Mouse (Mus musculus): ENCODE data around the gene Rnf214. TPM values are rescaled to one million over a fixed set of nuclear protein-coding genes. Genes with fewer than 3 reads are reported as not detected.
"Not testable (repeated sequence)": the region's sequence is repeated elsewhere in the genome, so short reads cannot be mapped to it uniquely, and the experiment has no call there.

Gene Rnf214
- polyA plus RNA-seq, 1 experiment from 2014 or later = 106 TPM

DNA sequence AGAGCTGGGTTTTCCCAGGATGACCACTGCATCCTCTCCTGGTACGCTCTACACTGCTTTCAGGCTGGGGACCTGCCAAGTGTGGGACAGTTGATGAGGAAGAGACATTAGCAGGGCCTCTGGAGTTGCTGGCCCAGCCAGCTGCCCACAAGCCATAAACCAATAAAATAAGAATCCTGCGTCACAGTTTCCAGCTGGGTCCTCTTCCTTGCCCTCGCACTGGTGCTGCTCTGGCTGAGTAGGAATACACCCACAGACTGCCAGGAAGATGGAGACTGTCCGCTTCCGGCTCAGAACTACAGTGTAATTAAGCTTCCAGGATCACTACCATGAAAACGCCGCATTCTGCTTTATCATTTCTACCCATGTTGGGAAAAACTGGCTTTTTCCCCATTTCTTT, 44.9 kb downstream of the Rnf214 start:
- no peaks in the 10 kb centered on the region for H3K4me1 ChIP-seq (replicated peaks)
- no peak overlapping the region for H3K9ac ChIP-seq
- H3K27me3 ChIP-seq = no peaks in the 10 kb centered on the region
- H3K36me3 ChIP-seq = peaks cover 94% of the 10 kb centered on the region
- 75% methylated on average over 7 of the region's 7 CpGs for WGBS
- H3K9me3 ChIP-seq = no peaks in the 10 kb centered on the region
- H3K27ac ChIP-seq = no peak overlapping the region; the same call in 1 of the 2 replicates
- no peak for ATAC-seq (ENCODE audit: low FRiP score)
- H3K4me3 ChIP-seq = no peak overlapping the region
- H3K4me2 ChIP-seq = no peak overlapping the region

DNA sequence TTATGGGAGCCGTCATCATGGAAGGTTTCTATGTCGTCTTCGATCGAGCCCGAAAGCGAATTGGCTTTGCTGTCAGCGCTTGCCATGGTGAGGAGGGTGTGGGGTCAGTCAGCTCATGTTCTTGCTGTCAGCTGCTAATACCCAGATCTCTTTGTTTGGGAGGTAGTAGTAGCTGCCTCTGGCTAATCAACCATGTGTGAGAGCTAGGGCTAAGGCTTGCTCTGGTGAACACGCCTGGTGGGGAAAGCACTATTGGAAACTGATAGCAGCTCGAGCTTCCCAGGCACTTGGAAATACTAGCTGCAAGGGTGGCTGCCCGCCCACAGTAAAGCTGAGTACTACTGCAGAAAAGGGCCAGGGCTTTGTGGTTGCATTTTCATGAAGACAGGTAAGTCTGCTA, 47.3 kb downstream of the Rnf214 start:
- Histone ChIP-seq H3K4me1 (replicated peaks) (no peaks in the 10 kb centered on the region), H3K9me3 (no peaks in the 10 kb centered on the region), H3K27me3 (no peaks in the 10 kb centered on the region), H3K27ac (no peak overlapping the region), H3K4me2 (no peak overlapping the region), H3K4me3 (no peak overlapping the region), H3K36me3 (peaks cover 94% of the 10 kb centered on the region), H3K9ac (no peak overlapping the region)
- WGBS = 95% methylated on average over 10 of the region's 10 CpGs
- no peak for ATAC-seq (ENCODE audit: low FRiP score)

DNA sequence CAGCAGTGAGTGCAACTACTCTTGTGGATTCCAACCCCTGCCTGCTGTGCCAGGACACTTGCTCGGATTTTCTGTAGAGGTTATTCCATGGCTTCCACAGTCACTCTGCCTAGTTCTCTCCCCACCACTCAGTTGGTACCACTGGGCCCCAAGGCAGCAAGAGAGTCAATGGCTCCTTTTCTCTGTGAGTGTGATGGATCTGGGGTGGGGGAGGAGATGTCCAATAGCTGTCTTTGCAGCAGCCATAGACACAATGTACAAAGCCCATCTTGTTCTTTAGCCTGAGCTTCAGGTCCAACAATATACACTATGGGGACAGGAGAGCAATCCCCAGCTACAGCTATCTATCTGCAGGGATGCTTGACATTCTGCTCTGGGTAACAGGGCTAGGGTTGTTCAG, 52.6 kb downstream of the Rnf214 start:
- no peak overlapping the region for H3K27ac ChIP-seq
- H3K9ac ChIP-seq = no peak overlapping the region
- no peak overlapping the region for H3K4me2 ChIP-seq
- no peaks in the 10 kb centered on the region for H3K9me3 ChIP-seq
- H3K4me3 ChIP-seq = no peak overlapping the region
- peaks cover 18% of the 10 kb centered on the region for H3K4me1 ChIP-seq (replicated peaks)
- ATAC-seq (ENCODE audit: low FRiP score) = no peak
- no peaks in the 10 kb centered on the region for H3K27me3 ChIP-seq
- WGBS = 63% methylated on average over 1 of the region's 1 CpGs
- peaks cover 61% of the 10 kb centered on the region for H3K36me3 ChIP-seq

DNA sequence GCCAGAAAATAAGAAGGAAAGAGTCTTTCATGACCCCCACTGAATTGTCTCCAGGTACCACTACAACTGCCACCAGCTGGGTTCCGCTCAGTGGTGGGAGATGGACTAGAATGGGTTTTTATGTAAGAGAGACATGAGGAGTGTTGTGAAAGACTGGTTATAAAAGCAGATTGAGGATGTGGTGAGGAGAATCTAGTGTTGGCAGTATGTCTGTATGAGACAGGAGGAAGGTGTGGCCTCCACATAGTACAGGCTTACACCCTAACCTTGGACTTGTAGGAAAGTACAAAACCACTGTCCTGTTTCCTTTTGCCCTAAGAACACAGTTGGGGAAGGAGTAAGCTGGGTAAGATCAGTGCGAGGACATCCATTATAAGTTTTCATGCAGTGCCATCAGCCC, 53.0 kb downstream of the Rnf214 start:
- Histone ChIP-seq H3K9me3 (no peaks in the 10 kb centered on the region), H3K27me3 (no peaks in the 10 kb centered on the region), H3K36me3 (peaks cover 56% of the 10 kb centered on the region), H3K4me2 (no peak overlapping the region), H3K27ac (no peak overlapping the region), H3K4me3 (no peak overlapping the region), H3K9ac (no peak overlapping the region), H3K4me1 (replicated peaks) (peaks cover 19% of the 10 kb centered on the region)
- WGBS = 93% methylated on average over 2 of the region's 2 CpGs
- ATAC-seq (ENCODE audit: low FRiP score) = no peak

DNA sequence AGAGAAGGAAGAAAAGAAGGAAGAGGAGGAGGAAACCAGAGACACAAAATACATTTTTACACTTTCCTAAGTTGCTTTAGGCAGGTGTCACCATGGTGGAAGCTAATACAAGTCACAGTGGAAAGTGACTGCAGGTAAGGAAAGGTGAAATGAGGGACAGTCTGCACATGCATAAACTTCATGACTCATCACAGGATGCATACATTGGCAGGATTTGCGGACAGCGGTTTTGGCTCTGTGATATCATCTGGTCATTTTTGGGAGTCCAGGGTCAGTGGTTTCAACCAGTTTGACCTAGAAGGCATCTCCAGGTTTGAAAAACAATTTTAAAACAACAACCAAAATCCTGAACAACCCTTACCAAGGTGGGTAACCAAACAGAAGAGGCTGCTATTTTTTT, 54.9 kb downstream of the Rnf214 start:
- ATAC-seq (ENCODE audit: low FRiP score) = no peak
- Histone ChIP-seq H3K36me3 (peaks cover 42% of the 10 kb centered on the region), H3K4me1 (replicated peaks) (peaks cover 22% of the 10 kb centered on the region), H3K27ac (no peak overlapping the region), H3K9ac (no peak overlapping the region), H3K9me3 (no peaks in the 10 kb centered on the region), H3K4me2 (no peak overlapping the region), H3K27me3 (no peaks in the 10 kb centered on the region), H3K4me3 (no peak overlapping the region)
- 91% methylated on average over 2 of the region's 2 CpGs for WGBS

DNA sequence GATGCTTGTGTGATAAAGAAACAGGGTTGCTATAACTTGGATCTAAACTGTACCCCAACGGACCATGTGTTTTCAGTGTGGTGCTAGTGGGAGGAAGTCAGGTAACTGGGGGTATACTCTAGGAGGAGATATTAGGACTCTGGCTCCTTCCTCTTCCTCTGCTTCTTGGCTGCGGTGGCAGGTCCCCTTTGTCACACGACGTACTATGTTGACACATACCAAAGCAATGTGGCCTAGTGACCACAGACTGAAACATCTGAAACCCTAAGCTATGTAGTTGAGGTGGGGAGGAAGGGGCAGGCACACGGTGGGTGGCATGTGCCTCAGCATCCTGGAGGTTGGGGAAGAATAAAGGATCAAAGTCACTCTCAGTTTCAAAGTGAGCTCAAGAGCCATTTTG, 55.4 kb downstream of the Rnf214 start:
- no peak overlapping the region for H3K4me2 ChIP-seq
- H3K27ac ChIP-seq = no peak overlapping the region
- 77% methylated on average over 5 of the region's 5 CpGs for WGBS
- H3K4me3 ChIP-seq = no peak overlapping the region
- ATAC-seq (ENCODE audit: low FRiP score) = no peak
- no peak overlapping the region for H3K9ac ChIP-seq
- H3K4me1 ChIP-seq (replicated peaks) = peaks cover 22% of the 10 kb centered on the region
- H3K9me3 ChIP-seq = no peaks in the 10 kb centered on the region
- no peaks in the 10 kb centered on the region for H3K27me3 ChIP-seq
- peaks cover 42% of the 10 kb centered on the region for H3K36me3 ChIP-seq

DNA sequence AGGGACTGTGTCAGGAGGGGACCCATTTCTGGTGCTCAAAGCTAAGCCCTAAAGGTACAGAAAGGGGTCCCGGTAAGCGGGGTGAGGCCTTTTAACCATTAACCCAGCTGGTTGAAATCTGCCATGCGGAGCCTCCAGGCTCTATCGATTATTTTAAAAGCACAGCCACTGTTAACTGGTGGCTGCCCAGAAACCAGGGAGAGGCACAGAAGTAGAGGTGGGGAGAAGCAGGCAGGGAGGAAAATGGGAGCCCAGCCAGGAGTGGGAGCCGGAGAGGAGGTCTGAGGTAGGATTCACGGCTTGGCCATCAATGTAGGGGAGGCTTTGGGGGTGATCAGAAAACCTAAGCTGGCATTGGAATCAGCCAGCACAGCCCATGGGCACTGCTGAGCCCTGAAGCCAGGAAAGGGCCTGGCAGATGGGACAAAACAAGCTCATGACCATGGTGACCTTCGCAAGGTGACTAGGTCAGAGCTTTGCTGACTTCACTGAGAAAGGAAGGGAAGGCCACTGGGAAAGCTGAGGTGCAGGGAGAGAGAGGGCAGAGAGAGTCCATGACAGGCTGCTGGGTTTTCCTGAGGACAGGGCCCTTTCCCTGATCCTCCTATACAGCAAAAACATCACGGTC, 56.1 kb downstream of the Rnf214 start:
- H3K4me3 ChIP-seq = no peak overlapping the region
- 81% methylated on average over 8 of the region's 8 CpGs for WGBS
- H3K27me3 ChIP-seq = no peaks in the 10 kb centered on the region
- H3K36me3 ChIP-seq = peaks cover 35% of the 10 kb centered on the region
- peaks cover 23% of the 10 kb centered on the region for H3K4me1 ChIP-seq (replicated peaks)
- no peak for ATAC-seq (ENCODE audit: low FRiP score)
- no peaks in the 10 kb centered on the region for H3K9me3 ChIP-seq
- H3K9ac ChIP-seq = peak overlapping the region; percentile 43
- H3K27ac ChIP-seq = peak overlapping the region; percentile 56
- no peak overlapping the region for H3K4me2 ChIP-seq

DNA sequence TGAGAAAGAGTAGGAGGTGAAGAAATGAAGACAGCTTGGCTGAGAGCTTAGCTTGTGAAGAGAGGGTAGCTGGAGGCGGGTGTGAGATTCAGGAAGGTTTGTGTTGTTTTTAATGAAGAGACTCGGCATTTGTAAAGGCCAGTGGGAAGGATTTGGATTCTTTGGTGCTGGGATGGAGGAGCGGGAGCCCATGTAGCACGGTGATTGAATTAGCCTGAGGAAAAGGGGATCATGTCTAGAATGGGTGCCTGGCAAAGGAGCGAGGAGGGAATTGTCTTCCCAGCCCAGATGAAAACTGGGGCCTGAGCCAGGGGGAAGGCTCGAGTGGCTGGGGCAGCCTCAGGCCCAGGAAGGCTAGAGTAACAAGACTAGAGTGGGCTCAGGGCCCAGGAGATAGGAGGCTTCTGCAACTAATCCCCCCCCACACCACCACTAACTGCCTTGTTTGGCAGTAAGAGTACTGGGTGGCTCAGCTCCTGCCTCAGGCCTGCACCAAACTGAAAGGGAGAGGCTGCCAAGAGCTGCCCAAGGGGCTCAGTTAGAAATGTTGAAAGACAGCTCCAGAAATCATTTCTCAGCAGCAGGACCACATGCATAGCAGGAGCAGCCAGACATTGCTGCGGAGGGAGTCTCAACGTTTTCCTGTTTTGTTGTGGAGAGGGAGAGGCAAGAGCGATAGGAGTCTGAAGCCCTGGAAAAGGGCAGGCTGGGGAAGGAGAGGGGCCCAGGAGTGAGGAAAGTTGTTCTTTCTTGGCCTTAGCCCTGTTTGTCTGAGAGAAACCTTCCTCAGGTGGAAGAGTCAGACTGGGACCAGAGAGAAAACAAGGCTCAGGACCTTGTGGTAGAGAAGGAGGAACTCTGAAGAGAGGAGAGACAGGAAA, 56.9 kb downstream of the Rnf214 start:
- H3K4me1 ChIP-seq (replicated peaks) = peaks cover 25% of the 10 kb centered on the region
- H3K9me3 ChIP-seq = no peaks in the 10 kb centered on the region
- peak overlapping the region; percentile 43 for H3K9ac ChIP-seq
- no peak overlapping the region for H3K4me2 ChIP-seq
- H3K4me3 ChIP-seq = no peak overlapping the region
- whole genome bisulfite sequencing = 71% methylated on average over 9 of the region's 9 CpGs
- no peak for ATAC-seq (ENCODE audit: low FRiP score)
- peaks cover 27% of the 10 kb centered on the region for H3K36me3 ChIP-seq
- peak overlapping the region; percentile 56 for H3K27ac ChIP-seq
- H3K27me3 ChIP-seq = no peaks in the 10 kb centered on the region

DNA sequence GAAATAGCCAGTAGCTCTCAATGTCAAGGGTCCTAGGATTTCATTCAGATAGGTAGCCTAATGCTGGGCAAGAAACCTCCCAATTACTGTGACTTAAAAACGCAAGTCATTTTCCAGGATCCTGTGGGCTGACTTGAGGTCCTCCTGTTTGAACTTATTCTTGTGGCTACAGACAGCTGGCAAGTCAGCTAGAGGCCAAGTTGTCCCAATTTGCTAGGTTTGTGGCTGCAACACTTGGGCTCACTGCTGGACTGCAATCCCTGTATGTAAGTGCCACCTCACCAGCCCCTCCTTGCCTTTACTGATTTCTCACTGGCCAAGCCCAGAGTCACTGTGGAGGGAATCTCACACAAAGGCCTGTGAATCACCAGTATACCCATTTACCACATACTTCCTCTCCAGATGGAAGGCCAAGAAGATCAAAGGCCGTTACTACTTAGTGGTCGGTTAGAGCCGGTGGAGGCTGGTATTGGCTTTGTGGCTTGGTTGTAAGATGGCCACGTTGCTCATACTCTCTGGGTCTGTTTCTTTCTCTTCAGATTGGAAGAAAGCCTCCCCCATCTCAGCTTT, 59.7 kb downstream of the Rnf214 start:
- Histone ChIP-seq H3K27ac (no peak overlapping the region), H3K9ac (no peak overlapping the region), H3K4me1 (replicated peaks) (peaks cover 46% of the 10 kb centered on the region), H3K27me3 (no peaks in the 10 kb centered on the region), H3K4me3 (no peak overlapping the region), H3K36me3 (0 out of 2 replicates have a peak, but pooled peaks cover 9% of the 10 kb centered on the region), H3K9me3 (no peaks in the 10 kb centered on the region), H3K4me2 (no peak overlapping the region)
- ATAC-seq (ENCODE audit: low FRiP score) = no peak
- 89% methylated on average over 5 of the region's 5 CpGs for WGBS

DNA sequence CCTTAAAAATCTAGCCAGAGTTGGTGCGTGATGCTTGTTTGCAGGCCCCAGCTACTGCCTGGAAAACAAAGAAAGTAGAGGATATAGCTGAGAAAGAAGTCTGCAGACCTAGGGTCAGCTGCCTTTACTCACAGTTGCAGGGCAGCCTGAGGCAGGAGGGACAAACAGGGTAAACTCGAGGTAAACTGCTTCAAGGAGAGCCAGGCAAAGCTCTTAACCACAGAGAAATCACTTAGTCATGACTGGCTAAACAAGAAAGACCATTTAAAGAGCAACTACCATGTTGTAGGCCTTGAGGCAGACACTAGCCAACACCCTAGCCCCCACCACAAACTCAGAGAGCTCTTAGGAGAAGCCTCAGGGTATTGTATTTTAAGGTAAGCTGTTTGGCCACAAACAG, 60.5 kb downstream of the Rnf214 start:
- H3K36me3 ChIP-seq; H3K9me3 ChIP-seq; ATAC-seq (ENCODE audit: low FRiP score); H3K27me3 ChIP-seq; H3K27ac ChIP-seq; H3K4me2 ChIP-seq; H3K9ac ChIP-seq; H3K4me3 ChIP-seq: not testable (repeated sequence)
- 69% methylated on average over 2 of the region's 2 CpGs for WGBS
- peaks cover 54% of the 10 kb centered on the region for H3K4me1 ChIP-seq (replicated peaks)

DNA sequence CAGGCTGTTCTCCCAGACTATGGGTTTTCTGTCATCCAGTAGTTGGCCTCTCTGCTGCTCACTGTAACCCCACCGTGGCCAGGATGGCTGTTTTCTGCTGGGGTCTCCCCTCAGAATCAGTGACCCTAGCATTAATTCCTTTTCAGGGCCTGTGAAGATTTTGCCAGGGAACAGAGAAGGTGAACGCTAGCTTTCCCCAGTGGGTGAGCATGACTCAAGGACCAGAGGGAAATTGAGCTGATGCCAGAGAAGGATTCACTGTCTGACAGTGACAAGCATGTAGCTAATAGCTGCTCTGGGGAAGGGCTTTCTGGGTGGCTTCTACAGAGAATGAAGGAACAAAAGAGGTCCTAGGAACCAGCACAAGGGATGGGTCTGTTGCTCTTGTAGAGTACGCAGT, 61.2 kb downstream of the Rnf214 start:
- Histone ChIP-seq H3K4me1 (replicated peaks) (peaks cover 56% of the 10 kb centered on the region), H3K4me3 (no peak overlapping the region), H3K9ac (no peak overlapping the region), H3K27ac (no peak overlapping the region; the same call in 1 of the 2 replicates), H3K36me3 (0 out of 2 replicates have a peak, but pooled peaks cover 9% of the 10 kb centered on the region), H3K27me3 (no peaks in the 10 kb centered on the region), H3K9me3 (no peaks in the 10 kb centered on the region), H3K4me2 (no peak overlapping the region)
- no peak for ATAC-seq (ENCODE audit: low FRiP score)
- 73% methylated on average over 3 of the region's 3 CpGs for WGBS

DNA sequence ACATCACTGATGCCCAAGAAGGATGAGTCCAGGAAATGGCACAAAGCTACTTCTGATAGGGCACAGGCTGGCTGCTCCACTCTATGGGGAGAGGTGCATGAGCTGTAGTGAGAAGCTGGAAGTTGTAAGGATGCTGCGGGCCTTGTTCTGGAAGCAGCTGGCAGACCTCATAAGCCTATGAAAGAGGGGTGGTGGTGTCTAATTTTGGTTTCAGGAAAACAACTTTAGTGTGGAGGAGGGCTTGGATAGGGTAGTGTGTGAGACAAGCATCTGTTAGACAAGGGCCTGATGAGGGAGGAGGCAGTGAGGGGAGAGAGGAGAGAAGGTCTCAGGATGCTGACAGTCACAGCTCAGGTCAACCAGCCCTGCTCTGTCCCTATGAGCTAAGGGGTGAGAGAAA, 62.9 kb downstream of the Rnf214 start:
- H3K36me3 ChIP-seq = 0 out of 2 replicates have a peak, but pooled peaks cover 9% of the 10 kb centered on the region
- H3K27ac ChIP-seq = no peak overlapping the region
- H3K9ac ChIP-seq = no peak overlapping the region
- no peak for ATAC-seq (ENCODE audit: low FRiP score)
- H3K4me2 ChIP-seq = no peak overlapping the region
- H3K9me3 ChIP-seq = no peaks in the 10 kb centered on the region
- H3K4me1 ChIP-seq (replicated peaks) = peaks cover 58% of the 10 kb centered on the region
- 97% methylated on average over 1 of the region's 1 CpGs for WGBS
- no peak overlapping the region for H3K4me3 ChIP-seq
- no peaks in the 10 kb centered on the region for H3K27me3 ChIP-seq
